Mouse (Mus musculus) testis, adult 2 months (tissue): Measurements from ENCODE around the gene Cadps. TPM values are rescaled to one million over a fixed set of nuclear protein-coding genes. Genes with fewer than 3 reads are reported as not detected.

Source experiments
- H3K27ac ChIP-seq: fragments of 200-500 bp; 2 replicates; pipeline ENCODE4 v1.5.1; 2012; ENCODE audit warnings: low read depth, low read length; ENCODE audit not compliant: control insufficient read depth, insufficient read depth
- H3K27me3 ChIP-seq: fragments of 200-500 bp; 2 replicates; pipeline ENCODE4 v1.6.1; 2012; ENCODE audit warnings: mild to moderate bottlenecking, low read length, moderate library complexity; ENCODE audit not compliant: control insufficient read depth, insufficient read depth
- H3K36me3 ChIP-seq: fragments of 200-500 bp; 2 replicates; pipeline ENCODE4 v1.6.1; 2012; ENCODE audit warnings: mild to moderate bottlenecking, low read length; ENCODE audit not compliant: control insufficient read depth, insufficient read depth
- H3K4me1 ChIP-seq: fragments of 200-500 bp; 2 replicates; pipeline ENCODE4 v1.6.1; 2012; ENCODE audit warnings: low read length; ENCODE audit not compliant: control insufficient read depth, insufficient read depth
- H3K4me3 ChIP-seq: fragments of 200-500 bp; 2 replicates; pipeline ENCODE4 v1.5.1; 2012; ENCODE audit warnings: low read depth, mild to moderate bottlenecking, low read length, moderate library complexity, mixed read lengths; ENCODE audit not compliant: control insufficient read depth
- CTCF ChIP-seq: fragments of 200-500 bp; IDR thresholded peaks from 2 replicates; pipeline ENCODE4 v1.5.1; 2012; ENCODE audit warnings: low read depth, mild to moderate bottlenecking, inconsistent platforms, low read length, moderate library complexity; ENCODE audit not compliant: control insufficient read depth, insufficient read depth, insufficient replicate concordance
- POLR2A ChIP-seq: fragments of 200-500 bp; IDR thresholded peaks from 2 replicates; pipeline ENCODE4 v1.6.1; 2012; ENCODE audit warnings: low read depth, mild to moderate bottlenecking, inconsistent platforms, low read length, moderate library complexity; ENCODE audit not compliant: control insufficient read depth
- polyA plus RNA-seq: library from polyadenylated mRNA; depleted of rRNA; stranded (reverse); fragments of >200 nt; gene quantifications from 2 replicates; pipeline ENCODE4 v1.2.3, GENCODE M21; 2012

Gene Cadps
- polyA plus RNA-seq, 1 experiment: 1.5 TPM

DNA sequence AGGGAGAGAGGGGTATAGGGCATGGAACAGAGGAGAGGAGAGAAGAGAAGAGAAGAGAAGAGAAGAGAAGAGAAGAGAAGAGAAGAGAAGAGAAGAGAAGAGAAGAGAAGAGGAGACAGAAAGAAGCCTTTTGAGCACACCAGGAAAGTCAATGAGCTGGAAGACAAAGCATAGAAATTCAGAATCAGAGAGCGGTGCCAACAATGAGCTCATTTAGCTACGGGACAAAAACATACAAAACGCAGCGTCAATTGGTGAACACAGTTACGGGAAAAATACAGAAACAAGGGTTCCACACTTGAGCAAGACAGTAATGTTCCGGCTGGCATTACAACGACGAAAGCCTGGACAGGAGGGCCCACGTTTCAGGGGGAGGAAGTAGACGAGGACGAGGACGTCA, 412.6 kb downstream of the Cadps start:
- H3K4me1 ChIP-seq: no peaks in the 10 kb centered on the region
- no peak for TF ChIP-seq CTCF
- no peak for TF ChIP-seq POLR2A
- H3K4me3 ChIP-seq: no peak overlapping the region
- no peak overlapping the region for H3K27ac ChIP-seq
- no peaks in the 10 kb centered on the region for H3K27me3 ChIP-seq
- no peaks in the 10 kb centered on the region for H3K36me3 ChIP-seq

DNA sequence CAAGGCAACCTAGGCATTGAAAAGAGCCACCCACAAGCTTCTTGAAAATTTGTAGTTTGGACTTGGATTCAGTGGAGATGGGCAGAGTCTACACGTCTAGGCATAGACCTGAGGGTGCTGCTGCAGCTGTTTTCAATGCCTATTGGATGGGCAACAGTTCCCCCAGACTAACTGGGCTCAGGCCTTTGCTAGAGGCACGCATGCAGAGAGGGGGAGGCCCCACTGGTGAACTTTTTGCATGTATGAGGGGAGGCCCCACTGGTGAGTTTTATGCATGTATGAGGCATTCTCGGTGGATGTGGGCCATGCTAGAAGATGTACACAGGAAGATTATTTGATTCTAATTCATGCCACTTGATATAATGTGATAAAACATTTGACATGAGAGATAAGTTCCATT, 413.1 kb downstream of the Cadps start:
- no peak overlapping the region for H3K27ac ChIP-seq
- H3K36me3 ChIP-seq: no peaks in the 10 kb centered on the region
- no peak for TF ChIP-seq POLR2A
- TF ChIP-seq CTCF: no peak
- no peaks in the 10 kb centered on the region for H3K27me3 ChIP-seq
- no peaks in the 10 kb centered on the region for H3K4me1 ChIP-seq
- H3K4me3 ChIP-seq: no peak overlapping the region

DNA sequence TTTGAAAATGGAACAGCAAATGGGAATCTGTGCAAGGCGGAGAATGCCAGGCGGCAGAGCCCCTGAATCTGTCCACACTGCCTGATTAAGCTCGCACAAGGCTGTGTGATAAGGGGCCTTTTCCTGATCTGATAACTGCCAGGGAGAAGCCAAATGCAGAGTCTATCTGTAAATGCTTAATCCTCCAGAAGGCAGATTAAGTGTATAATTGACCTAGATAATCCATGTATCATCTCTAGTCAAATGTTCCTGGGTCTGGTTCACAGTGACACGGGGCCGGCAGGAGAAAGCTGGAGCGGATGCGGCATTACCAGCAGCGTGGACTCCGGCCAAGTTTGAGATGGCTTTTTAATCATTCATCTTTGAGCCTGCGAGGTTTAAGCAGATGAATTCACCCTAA, 416.3 kb downstream of the Cadps start:
- H3K4me3 ChIP-seq: no peak overlapping the region
- H3K36me3 ChIP-seq: no peaks in the 10 kb centered on the region
- H3K4me1 ChIP-seq: no peaks in the 10 kb centered on the region
- no peak overlapping the region for H3K27ac ChIP-seq
- H3K27me3 ChIP-seq: no peaks in the 10 kb centered on the region
- TF ChIP-seq CTCF (no peak), POLR2A (no peak)

DNA sequence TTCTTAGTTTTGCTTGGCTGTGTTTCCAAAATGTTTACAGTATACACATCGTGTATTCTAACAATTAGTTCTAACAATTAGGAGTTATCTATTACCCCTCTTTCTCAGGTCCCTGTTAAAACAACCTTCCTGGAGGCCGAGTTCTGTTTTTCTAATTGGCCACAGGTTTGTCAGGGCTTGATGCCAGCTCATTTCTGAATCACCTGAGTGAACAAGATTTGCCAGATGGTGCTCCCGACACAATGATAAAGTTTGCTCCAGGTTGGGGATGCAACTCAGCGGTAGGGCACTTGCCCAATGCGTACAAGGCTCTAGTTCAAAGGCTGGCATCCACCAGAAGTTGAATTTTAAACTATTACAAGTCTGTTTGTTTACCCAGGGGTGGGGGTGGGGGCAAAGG, 417.7 kb downstream of the Cadps start:
- no peaks in the 10 kb centered on the region for H3K36me3 ChIP-seq
- H3K27me3 ChIP-seq: no peaks in the 10 kb centered on the region
- H3K27ac ChIP-seq: no peak overlapping the region
- H3K4me3 ChIP-seq: no peak overlapping the region
- TF ChIP-seq CTCF: no peak
- no peak for TF ChIP-seq POLR2A
- no peaks in the 10 kb centered on the region for H3K4me1 ChIP-seq

DNA sequence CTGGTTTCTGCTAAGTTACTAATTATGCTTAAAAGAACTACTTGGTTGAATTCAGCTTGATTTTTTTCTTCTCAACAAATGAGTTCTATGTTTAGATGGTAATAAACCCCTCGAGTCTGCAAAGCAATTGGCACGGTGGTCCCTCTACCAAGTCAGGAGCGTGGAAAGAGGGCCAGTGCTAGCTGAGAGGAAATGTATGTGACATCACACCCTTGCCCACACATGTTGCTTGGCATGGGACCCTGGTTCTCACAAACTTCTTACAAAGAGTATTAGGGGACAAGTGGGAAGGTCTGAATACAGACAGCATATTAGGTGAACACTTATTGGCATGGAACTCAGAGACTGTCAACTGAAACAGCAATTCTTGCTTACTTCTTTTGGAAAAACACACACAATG, 418.2 kb downstream of the Cadps start:
- no peak for TF ChIP-seq POLR2A
- TF ChIP-seq CTCF: no peak
- Histone ChIP-seq H3K4me3 (no peak overlapping the region), H3K4me1 (no peaks in the 10 kb centered on the region), H3K36me3 (no peaks in the 10 kb centered on the region), H3K27ac (no peak overlapping the region), H3K27me3 (no peaks in the 10 kb centered on the region)

DNA sequence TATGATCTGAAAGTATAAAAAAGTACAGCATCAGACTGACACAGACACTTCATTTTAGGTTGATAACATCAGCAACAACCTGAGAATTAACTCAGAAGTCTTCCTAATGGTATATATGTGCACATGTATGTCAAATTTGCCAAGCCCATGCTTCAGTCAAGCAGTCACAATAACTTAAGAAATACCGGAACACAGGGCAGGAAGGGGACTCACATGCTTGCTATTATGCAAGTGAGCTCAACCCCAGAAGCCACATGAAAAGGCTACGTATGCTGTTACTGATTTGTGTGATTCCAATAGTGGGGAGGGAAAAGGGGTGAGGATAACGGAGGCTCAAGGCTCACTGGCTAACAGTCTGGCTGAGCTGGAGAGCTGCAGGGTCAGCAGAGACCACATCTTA, 418.8 kb downstream of the Cadps start:
- Histone ChIP-seq H3K36me3 (no peaks in the 10 kb centered on the region), H3K27ac (no peak overlapping the region), H3K4me3 (no peak overlapping the region), H3K27me3 (no peaks in the 10 kb centered on the region), H3K4me1 (no peaks in the 10 kb centered on the region)
- TF ChIP-seq CTCF: no peak
- TF ChIP-seq POLR2A: no peak

DNA sequence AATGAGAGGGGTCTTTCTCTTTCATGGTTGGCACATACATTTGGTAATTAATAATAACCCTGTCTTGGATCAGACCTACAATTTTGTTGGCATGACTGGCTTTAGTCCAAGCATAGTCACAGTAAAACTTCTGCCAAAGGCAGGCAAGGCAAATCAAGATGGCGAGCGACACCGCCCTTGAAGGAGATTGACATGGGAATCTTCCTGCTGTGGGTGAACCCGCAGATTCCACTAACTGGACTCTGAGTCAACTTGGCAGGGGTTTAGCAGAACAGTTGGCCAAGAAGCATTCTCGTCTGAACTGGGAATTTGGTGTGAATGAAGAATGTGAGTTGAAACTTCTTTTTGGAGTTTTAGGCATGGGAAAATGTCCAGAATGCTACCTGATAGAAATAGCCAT, 422.8 kb downstream of the Cadps start:
- no peaks in the 10 kb centered on the region for H3K36me3 ChIP-seq
- no peaks in the 10 kb centered on the region for H3K4me1 ChIP-seq
- no peaks in the 10 kb centered on the region for H3K27me3 ChIP-seq
- H3K4me3 ChIP-seq: no peak overlapping the region
- TF ChIP-seq POLR2A (no peak), CTCF (no peak)
- no peak overlapping the region for H3K27ac ChIP-seq

DNA sequence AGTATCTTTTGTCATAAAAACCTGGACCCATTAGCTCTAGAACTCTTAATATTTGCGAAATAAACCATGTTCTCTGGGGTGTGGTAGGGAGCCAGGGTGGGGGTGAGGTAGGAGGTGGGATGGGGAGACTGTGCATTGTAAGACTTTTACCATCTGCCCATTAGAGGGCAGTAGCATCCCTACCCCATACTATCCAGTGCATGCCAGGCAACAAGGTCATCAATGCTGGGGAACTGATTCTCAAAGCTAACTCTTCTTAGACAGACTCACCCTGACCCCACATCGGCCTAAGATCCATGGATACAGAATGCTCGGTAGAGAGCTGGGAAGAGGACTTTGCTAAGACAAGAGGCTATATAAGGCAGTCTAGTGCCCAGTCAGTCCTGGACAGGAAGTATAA, 425.3 kb downstream of the Cadps start:
- Histone ChIP-seq H3K27ac (no peak overlapping the region), H3K27me3 (no peaks in the 10 kb centered on the region), H3K4me1 (no peaks in the 10 kb centered on the region), H3K4me3 (peak overlapping the region; percentile 32; the same call in 1 of the 2 replicates), H3K36me3 (no peaks in the 10 kb centered on the region)
- TF ChIP-seq CTCF: no peak
- TF ChIP-seq POLR2A: no peak
